Mouse (Mus musculus) kidney, embryonic 14.5 days (tissue): ENCODE results near the gene Saa3. TPM values are rescaled to one million over a fixed set of nuclear protein-coding genes. Genes with fewer than 3 reads are reported as not detected.
"Not testable (repeated sequence)": the region's sequence is repeated elsewhere in the genome, so short reads cannot be mapped to it uniquely, and the experiment has no call there.

Experiments
- ATAC-seq: fragments of 200-750 bp; cut with Nextera tagmentation; 2 replicates; pipeline ENCODE4 v1.8.0; 2017; ENCODE audit warnings: moderate number of reproducible peaks, mild to moderate bottlenecking, moderate TSS enrichment, moderate library complexity; ENCODE audit not compliant: low FRiP score, low TSS enrichment
- H3K27ac ChIP-seq: fragments of 300-500 bp; sonication (generic); 2 replicates; pipeline ENCODE4 v1.5.1; 2014; ENCODE audit warnings: low read depth, mild to moderate bottlenecking, low read length, moderate library complexity, mixed read lengths
- H3K27me3 ChIP-seq: fragments of 300-500 bp; sonication (generic); 2 replicates; pipeline ENCODE4 v1.6.1; 2014; ENCODE audit warnings: mild to moderate bottlenecking, low read length; ENCODE audit not compliant: control insufficient read depth, insufficient read depth
- H3K36me3 ChIP-seq: fragments of 300-500 bp; sonication (generic); 2 replicates; pipeline ENCODE4 v1.6.1; 2014; ENCODE audit warnings: low read length, mixed read lengths; ENCODE audit not compliant: control insufficient read depth, insufficient read depth
- H3K4me1 ChIP-seq: fragments of 300-500 bp; sonication (generic); 2 replicates; pipeline ENCODE4 v1.6.1; 2014; ENCODE audit warnings: low read length, mixed read lengths; ENCODE audit not compliant: control insufficient read depth, insufficient read depth
- H3K4me2 ChIP-seq: fragments of 300-500 bp; sonication (generic); replicated peaks from 2 replicates; pipeline ENCODE4 v1.6.1; 2014; ENCODE audit warnings: low read depth, mild to moderate bottlenecking, low read length
- H3K4me3 ChIP-seq: fragments of 300-500 bp; sonication (generic); 2 replicates; pipeline ENCODE4 v1.5.1; 2014; ENCODE audit warnings: mild to moderate bottlenecking, low read length
- H3K9ac ChIP-seq: fragments of 300-500 bp; sonication (generic); 2 replicates; pipeline ENCODE4 v1.6.1; 2014; ENCODE audit warnings: low read depth, mild to moderate bottlenecking, low read length, moderate library complexity
- H3K9me3 ChIP-seq: fragments of 300-500 bp; sonication (generic); 2 replicates; pipeline ENCODE4 v1.6.1; 2016; ENCODE audit warnings: low read length; ENCODE audit not compliant: control insufficient read depth
- WGBS: fragments of 180-500 bp; shearing (Covaris S2); extraction: QIAGEN DNeasy Blood & Tissue Kit; methylation state at CpG from one replicate; pipeline ENCODE4 v1.1.7; 2014; 5-methylcytosine and 5-hydroxymethylcytosine counted together
- polyA plus RNA-seq: library from polyadenylated mRNA; unstranded; fragments of >200 nt; fragmentation: Nextera tagmentation; extraction: Ambion mirVana; gene quantifications from 2 replicates; pipeline ENCODE4 v1.2.1, GENCODE M21; 2014

Gene Saa3
- polyA plus RNA-seq, 1 experiment from 2014 or later, result not detected

GRCm38 (mm10) chr7:46740041-46740440, 24.5 kb upstream of the Saa3 start:
- not testable (repeated sequence) for H3K9me3 ChIP-seq, H3K36me3 ChIP-seq, ATAC-seq, H3K4me1 ChIP-seq, H3K27ac ChIP-seq, H3K9ac ChIP-seq, H3K4me3 ChIP-seq, H3K27me3 ChIP-seq, H3K4me2 ChIP-seq
- 79% methylated on average over 5 of the region's 5 CpGs for WGBS

GRCm38 (mm10) chr7:46738561-46739460, 23.3 kb upstream of the Saa3 start:
- no peak for ATAC-seq
- no peaks in the 10 kb centered on the region for H3K4me1 ChIP-seq
- H3K4me2 ChIP-seq, result no peak overlapping the region
- no peaks in the 10 kb centered on the region for H3K36me3 ChIP-seq
- H3K9me3 ChIP-seq, result no peaks in the 10 kb centered on the region
- H3K4me3 ChIP-seq, result no peak overlapping the region
- 79% methylated on average over 12 of the region's 12 CpGs for WGBS
- no peaks in the 10 kb centered on the region for H3K27me3 ChIP-seq
- H3K9ac ChIP-seq, result no peak overlapping the region
- no peak overlapping the region for H3K27ac ChIP-seq

GRCm38 (mm10) chr7:46734983-46735382, 19.5 kb upstream of the Saa3 start:
- no peaks in the 10 kb centered on the region for H3K27me3 ChIP-seq
- no peak overlapping the region for H3K9ac ChIP-seq
- H3K9me3 ChIP-seq, result no peaks in the 10 kb centered on the region
- 83% methylated on average over 2 of the region's 2 CpGs for WGBS
- no peak for ATAC-seq
- H3K27ac ChIP-seq, result no peak overlapping the region
- H3K4me1 ChIP-seq, result no peaks in the 10 kb centered on the region
- H3K36me3 ChIP-seq, result no peaks in the 10 kb centered on the region
- H3K4me3 ChIP-seq, result no peak overlapping the region
- H3K4me2 ChIP-seq, result no peak overlapping the region

GRCm38 (mm10) chr7:46732458-46732857, 17.0 kb upstream of the Saa3 start, which contains the start of gene Saa4:
Saa4 (minus strand) TSS chr7:46732603.
- Histone ChIP-seq H3K4me2 (no peak within 1 kb of the TSS), H3K4me3 (no peak within 1 kb of the TSS), H3K4me1 (no peaks in the 10 kb centered on the region), H3K27me3 (no peaks in the 10 kb centered on the region), H3K27ac (no peak within 1 kb of the TSS), H3K36me3 (no peaks in the 10 kb centered on the region), H3K9me3 (no peaks in the 10 kb centered on the region), H3K9ac (no peak within 1 kb of the TSS)
- 78% methylated on average over 4 of the region's 4 CpGs for WGBS
- ATAC-seq, result no peak

- H3K27me3 ChIP-seq, result no peaks in the 10 kb centered on the region
- 95% methylated on average over 1 of the region's 1 CpGs for WGBS
- no peaks in the 10 kb centered on the region for H3K36me3 ChIP-seq
- 0 out of 2 replicates have a peak, but pooled peaks cover 5% of the 10 kb centered on the region for H3K4me1 ChIP-seq
- no peak overlapping the region for H3K4me3 ChIP-seq
- H3K9ac ChIP-seq, result no peak overlapping the region
- no peak for ATAC-seq
- H3K4me2 ChIP-seq, result no peak overlapping the region
- H3K27ac ChIP-seq, result no peak overlapping the region
- H3K9me3 ChIP-seq, result no peaks in the 10 kb centered on the region
Observed at GRCm38 (mm10) chr7:46727584-46727983, 12.1 kb upstream of the Saa3 start.

- Histone ChIP-seq H3K4me3 (no peak overlapping the region), H3K9ac (no peak overlapping the region), H3K4me1 (0 out of 2 replicates have a peak, but pooled peaks cover 5% of the 10 kb centered on the region), H3K27ac (no peak overlapping the region; the same call in 1 of the 2 replicates), H3K36me3 (no peaks in the 10 kb centered on the region), H3K27me3 (no peaks in the 10 kb centered on the region), H3K9me3 (no peaks in the 10 kb centered on the region), H3K4me2 (no peak overlapping the region)
- WGBS, result 44% methylated on average over 5 of the region's 5 CpGs
- peak; percentile 80 for ATAC-seq
Observed at GRCm38 (mm10) chr7:46724396-46724795, 8.9 kb upstream of the Saa3 start.

- Histone ChIP-seq H3K27ac (no peak overlapping the region; the same call in 1 of the 2 replicates), H3K4me1 (0 out of 2 replicates have a peak, but pooled peaks cover 5% of the 10 kb centered on the region), H3K27me3 (no peaks in the 10 kb centered on the region), H3K4me3 (no peak overlapping the region), H3K9ac (no peak overlapping the region), H3K4me2 (no peak overlapping the region), H3K36me3 (no peaks in the 10 kb centered on the region), H3K9me3 (no peaks in the 10 kb centered on the region)
- 86% methylated on average over 3 of the region's 3 CpGs for WGBS
- ATAC-seq, result 0 out of 2 replicates have a peak, but pooled peaks have one; percentile 13
Observed at GRCm38 (mm10) chr7:46723849-46724248, 8.3 kb upstream of the Saa3 start.

- no peak overlapping the region for H3K27ac ChIP-seq
- H3K36me3 ChIP-seq, result no peaks in the 10 kb centered on the region
- no peaks in the 10 kb centered on the region for H3K27me3 ChIP-seq
- H3K9ac ChIP-seq, result no peak overlapping the region
- H3K4me2 ChIP-seq, result no peak overlapping the region
- 0 out of 2 replicates have a peak, but pooled peaks cover 5% of the 10 kb centered on the region for H3K4me1 ChIP-seq
- 90% methylated on average over 6 of the region's 6 CpGs for WGBS
- H3K4me3 ChIP-seq, result no peak overlapping the region
- no peaks in the 10 kb centered on the region for H3K9me3 ChIP-seq
- ATAC-seq, result no peak
Observed at GRCm38 (mm10) chr7:46723354-46723753, 7.9 kb upstream of the Saa3 start.

GRCm38 (mm10) chr7:46720460-46720859, 5.0 kb upstream of the Saa3 start:
- Histone ChIP-seq H3K36me3 (no peaks in the 10 kb centered on the region), H3K9me3 (no peaks in the 10 kb centered on the region), H3K4me3 (no peak overlapping the region), H3K27ac (no peak overlapping the region), H3K4me2 (no peak overlapping the region), H3K4me1 (0 out of 2 replicates have a peak, but pooled peaks cover 5% of the 10 kb centered on the region), H3K9ac (no peak overlapping the region), H3K27me3 (no peaks in the 10 kb centered on the region)
- ATAC-seq, result no peak
- 85% methylated on average over 9 of the region's 9 CpGs for WGBS
